Mouse (Mus musculus) cerebellum, adult 2 months (tissue): ENCODE results near the gene Mindy2.

Experiments
- CTCF ChIP-seq: fragments of 200-500 bp; IDR thresholded peaks from 2 replicates; pipeline ENCODE4 v1.5.1; 2011; ENCODE audit warnings: low read depth, mild to moderate bottlenecking, control low read depth, low read length, moderate library complexity, borderline replicate concordance; ENCODE audit not compliant: insufficient read depth
- POLR2A ChIP-seq: fragments of 200-500 bp; IDR thresholded peaks from 2 replicates; pipeline ENCODE4 v1.6.1; 2011; ENCODE audit warnings: low read length, control low read depth, borderline replicate concordance; ENCODE audit not compliant: insufficient read depth

DNA sequence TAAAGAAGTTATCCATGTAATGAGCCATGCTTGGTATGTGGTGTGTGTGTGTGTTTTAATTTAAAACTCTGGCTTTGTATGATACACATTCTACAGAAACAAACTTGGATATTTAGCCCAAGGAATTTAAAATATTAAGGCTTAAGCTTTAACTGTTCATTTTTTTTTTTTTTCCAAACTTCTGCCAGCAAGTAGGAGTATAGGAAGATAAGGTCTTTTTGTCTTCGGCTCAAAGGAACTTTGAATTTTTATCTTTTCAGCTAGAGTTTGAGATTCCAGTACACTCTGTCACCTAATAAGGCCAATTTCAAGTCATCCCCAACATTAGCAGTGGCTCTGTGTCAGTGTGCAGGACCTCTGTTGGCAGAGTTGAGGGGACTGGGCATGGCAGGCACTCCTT, 25.2 kb upstream of the Mindy2 start:
- TF ChIP-seq POLR2A (no peak), CTCF (no peak)
